Mouse (Mus musculus): ENCODE results near the gene Ppara. TPM values are rescaled to one million over a fixed set of nuclear protein-coding genes. Genes with fewer than 3 reads are reported as not detected.

Gene Ppara
- polyA plus RNA-seq, 1 experiment from 2014 or later = 6.0 TPM

- H3K9me3 ChIP-seq (ENCODE audit: control insufficient read depth, low read length) = no peaks in the 10 kb centered on the region
- DNase-seq (ENCODE audit: low spot score) (no peak), ATAC-seq (ENCODE audit: low read depth) (no peak)
- H3K4me2 ChIP-seq (ENCODE audit: low read depth, low read length) = no peak overlapping the region
- no peak overlapping the region for H3K4me3 ChIP-seq (ENCODE audit: low read depth, low read length)
- H3K9ac ChIP-seq (ENCODE audit: low read depth, low read length) = no peak overlapping the region
- H3K36me3 ChIP-seq (ENCODE audit: control insufficient read depth, insufficient read depth, low read length) = peaks cover 52% of the 10 kb centered on the region
- H3K27ac ChIP-seq (replicated peaks; ENCODE audit: low read depth, low read length) = no peak overlapping the region
- WGBS = 94% methylated on average over 7 of the region's 7 CpGs
- no peaks in the 10 kb centered on the region for H3K27me3 ChIP-seq (replicated peaks; ENCODE audit: control insufficient read depth, insufficient read depth, low read length)
- H3K4me1 ChIP-seq (ENCODE audit: control insufficient read depth, insufficient read depth, low read length) = no peaks in the 10 kb centered on the region
Observed at GRCm38 (mm10) chr15:85707458-85708030, 27.2 kb upstream of the Ppara start.

- ATAC-seq (ENCODE audit: low read depth) (no peak), DNase-seq (ENCODE audit: low spot score) (no peak)
- peaks cover 45% of the 10 kb centered on the region for H3K36me3 ChIP-seq (ENCODE audit: control insufficient read depth, insufficient read depth, low read length)
- no peak overlapping the region for H3K4me3 ChIP-seq (ENCODE audit: low read depth, low read length)
- 78% methylated on average over 2 of the region's 2 CpGs for WGBS
- no peak overlapping the region for H3K27ac ChIP-seq (replicated peaks; ENCODE audit: low read depth, low read length)
- H3K4me1 ChIP-seq (ENCODE audit: control insufficient read depth, insufficient read depth, low read length) = no peaks in the 10 kb centered on the region
- H3K4me2 ChIP-seq (ENCODE audit: low read depth, low read length) = no peak overlapping the region
- H3K9ac ChIP-seq (ENCODE audit: low read depth, low read length) = no peak overlapping the region
- H3K27me3 ChIP-seq (replicated peaks; ENCODE audit: control insufficient read depth, insufficient read depth, low read length) = no peaks in the 10 kb centered on the region
- no peaks in the 10 kb centered on the region for H3K9me3 ChIP-seq (ENCODE audit: control insufficient read depth, low read length)
Observed at GRCm38 (mm10) chr15:85708217-85708616, 26.6 kb upstream of the Ppara start.

GRCm38 (mm10) chr15:85708843-85709242, 25.9 kb upstream of the Ppara start:
- H3K27me3 ChIP-seq (replicated peaks; ENCODE audit: control insufficient read depth, insufficient read depth, low read length) = no peaks in the 10 kb centered on the region

GRCm38 (mm10) chr15:85709268-85709973, 25.4 kb upstream of the Ppara start:
- no peak overlapping the region for H3K4me3 ChIP-seq (ENCODE audit: low read depth, low read length)
- H3K4me1 ChIP-seq (ENCODE audit: control insufficient read depth, insufficient read depth, low read length) = no peaks in the 10 kb centered on the region
- H3K9ac ChIP-seq (ENCODE audit: low read depth, low read length) = no peak overlapping the region
- H3K9me3 ChIP-seq (ENCODE audit: control insufficient read depth, low read length) = no peaks in the 10 kb centered on the region
- ATAC-seq (ENCODE audit: low read depth) (peak; percentile 10; the same call in 1 of the 2 replicates), DNase-seq (ENCODE audit: low spot score) (peak; percentile 80)
- 40% methylated on average over 10 of the region's 10 CpGs for WGBS
- H3K36me3 ChIP-seq (ENCODE audit: control insufficient read depth, insufficient read depth, low read length) = peaks cover 33% of the 10 kb centered on the region
- H3K27ac ChIP-seq (replicated peaks; ENCODE audit: low read depth, low read length) = no peak overlapping the region; the same call in 1 of the 2 replicates
- no peak overlapping the region for H3K4me2 ChIP-seq (ENCODE audit: low read depth, low read length)
- H3K27me3 ChIP-seq (replicated peaks; ENCODE audit: control insufficient read depth, insufficient read depth, low read length) = no peaks in the 10 kb centered on the region

More at GRCm38 (mm10) chr15:85708843-85709242, 25.9 kb upstream of the Ppara start:
- Histone ChIP-seq H3K27ac (replicated peaks; ENCODE audit: low read depth, low read length) (no peak overlapping the region), H3K4me1 (ENCODE audit: control insufficient read depth, insufficient read depth, low read length) (no peaks in the 10 kb centered on the region), H3K36me3 (ENCODE audit: control insufficient read depth, insufficient read depth, low read length) (peaks cover 39% of the 10 kb centered on the region), H3K4me3 (ENCODE audit: low read depth, low read length) (no peak overlapping the region), H3K9me3 (ENCODE audit: control insufficient read depth, low read length) (no peaks in the 10 kb centered on the region), H3K9ac (ENCODE audit: low read depth, low read length) (no peak overlapping the region), H3K4me2 (ENCODE audit: low read depth, low read length) (no peak overlapping the region)
- DNase-seq (ENCODE audit: low spot score) = no peak
- ATAC-seq (ENCODE audit: low read depth) = 0 out of 2 replicates have a peak, but pooled peaks have one; percentile 7
- 89% methylated on average over 4 of the region's 4 CpGs for WGBS

- ATAC-seq (ENCODE audit: low read depth) (peak; percentile 68), DNase-seq (ENCODE audit: low spot score) (peak; percentile 86)
- Histone ChIP-seq H3K27ac (replicated peaks; ENCODE audit: low read depth, low read length) (no peak overlapping the region; the same call in 1 of the 2 replicates), H3K9me3 (ENCODE audit: control insufficient read depth, low read length) (no peaks in the 10 kb centered on the region), H3K4me1 (ENCODE audit: control insufficient read depth, insufficient read depth, low read length) (no peaks in the 10 kb centered on the region), H3K27me3 (replicated peaks; ENCODE audit: control insufficient read depth, insufficient read depth, low read length) (no peaks in the 10 kb centered on the region), H3K36me3 (ENCODE audit: control insufficient read depth, insufficient read depth, low read length) (peaks cover 26% of the 10 kb centered on the region), H3K4me3 (ENCODE audit: low read depth, low read length) (no peak overlapping the region), H3K9ac (ENCODE audit: low read depth, low read length) (no peak overlapping the region), H3K4me2 (ENCODE audit: low read depth, low read length) (no peak overlapping the region)
- WGBS = 6% methylated on average over 3 of the region's 8 CpGs
Observed at GRCm38 (mm10) chr15:85710179-85710578, 24.6 kb upstream of the Ppara start.

GRCm38 (mm10) chr15:85710641-85711580, 23.9 kb upstream of the Ppara start:
- Histone ChIP-seq H3K9me3 (ENCODE audit: control insufficient read depth, low read length) (no peaks in the 10 kb centered on the region), H3K36me3 (ENCODE audit: control insufficient read depth, insufficient read depth, low read length) (peaks cover 19% of the 10 kb centered on the region), H3K27me3 (replicated peaks; ENCODE audit: control insufficient read depth, insufficient read depth, low read length) (no peaks in the 10 kb centered on the region), H3K4me1 (ENCODE audit: control insufficient read depth, insufficient read depth, low read length) (no peaks in the 10 kb centered on the region), H3K27ac (replicated peaks; ENCODE audit: low read depth, low read length) (no peak overlapping the region), H3K4me2 (ENCODE audit: low read depth, low read length) (no peak overlapping the region), H3K9ac (ENCODE audit: low read depth, low read length) (no peak overlapping the region), H3K4me3 (ENCODE audit: low read depth, low read length) (no peak overlapping the region)
- ATAC-seq (ENCODE audit: low read depth) (no peak; the same call in 1 of the 2 replicates), DNase-seq (ENCODE audit: low spot score) (no peak)
- WGBS = 74% methylated on average over 16 of the region's 17 CpGs

GRCm38 (mm10) chr15:85712565-85713168, 22.1 kb upstream of the Ppara start:
- Histone ChIP-seq H3K36me3 (ENCODE audit: control insufficient read depth, insufficient read depth, low read length) (0 out of 2 replicates have a peak, but pooled peaks cover under 1% of the 10 kb centered on the region), H3K4me2 (ENCODE audit: low read depth, low read length) (no peak overlapping the region)
- no peak for ATAC-seq (ENCODE audit: low read depth)

GRCm38 (mm10) chr15:85713417-85713816, 21.4 kb upstream of the Ppara start:
- no peak for ATAC-seq (ENCODE audit: low read depth)
- Histone ChIP-seq H3K4me2 (ENCODE audit: low read depth, low read length) (no peak overlapping the region), H3K27me3 (replicated peaks; ENCODE audit: control insufficient read depth, insufficient read depth, low read length) (no peaks in the 10 kb centered on the region), H3K4me1 (ENCODE audit: control insufficient read depth, insufficient read depth, low read length) (no peaks in the 10 kb centered on the region), H3K9me3 (ENCODE audit: control insufficient read depth, low read length) (no peaks in the 10 kb centered on the region), H3K36me3 (ENCODE audit: control insufficient read depth, insufficient read depth, low read length) (no peaks in the 10 kb centered on the region), H3K9ac (ENCODE audit: low read depth, low read length) (no peak overlapping the region), H3K4me3 (ENCODE audit: low read depth, low read length) (no peak overlapping the region), H3K27ac (replicated peaks; ENCODE audit: low read depth, low read length) (no peak overlapping the region)
- 87% methylated on average over 9 of the region's 9 CpGs for WGBS
- DNase-seq (ENCODE audit: low spot score) = no peak

More at GRCm38 (mm10) chr15:85712565-85713168, 22.1 kb upstream of the Ppara start:
- H3K9ac ChIP-seq (ENCODE audit: low read depth, low read length) = 0 out of 2 replicates have a peak overlapping the region, but pooled peaks have one; percentile 2
- DNase-seq (ENCODE audit: low spot score) = peak; percentile 70
- H3K27ac ChIP-seq (replicated peaks; ENCODE audit: low read depth, low read length) = no peak overlapping the region
- 25% methylated on average over 5 of the region's 5 CpGs for WGBS
- no peaks in the 10 kb centered on the region for H3K4me1 ChIP-seq (ENCODE audit: control insufficient read depth, insufficient read depth, low read length)
- H3K27me3 ChIP-seq (replicated peaks; ENCODE audit: control insufficient read depth, insufficient read depth, low read length) = no peaks in the 10 kb centered on the region
- H3K4me3 ChIP-seq (ENCODE audit: low read depth, low read length) = no peak overlapping the region
- no peaks in the 10 kb centered on the region for H3K9me3 ChIP-seq (ENCODE audit: control insufficient read depth, low read length)
